Mouse (Mus musculus): ENCODE results near the gene Brd7. TPM values are rescaled to one million over a fixed set of nuclear protein-coding genes. Genes with fewer than 3 reads are reported as not detected.

Brd7 gene
- polyA plus RNA-seq, 1 experiment from 2014 or later = 25.3 TPM

- no peaks in the 10 kb centered on the region for H3K9me3 ChIP-seq (ENCODE audit: low read length)
- no peak for TF ChIP-seq CTCF (IDR thresholded peaks at IDR 0.05; ENCODE audit: low read depth)
- no peak for TF ChIP-seq EP300 (IDR thresholded peaks at IDR 0.05; ENCODE audit: low read depth)
- no peaks in the 10 kb centered on the region for H3K36me3 ChIP-seq (replicated peaks; ENCODE audit: insufficient read depth, low read length)
- no peak overlapping the region for H3K9ac ChIP-seq (replicated peaks)
- H3K27ac ChIP-seq (ENCODE audit: low read depth) = no peak overlapping the region
- DNase-seq = peak; percentile 15
- H3K4me1 ChIP-seq (ENCODE audit: insufficient read depth) = peaks cover 38% of the 10 kb centered on the region
- WGBS (ENCODE audit: insufficient replicate concordance) = 69% methylated on average over 7 of the region's 7 CpGs
- no peak for ATAC-seq
- H3K27me3 ChIP-seq (ENCODE audit: insufficient read depth, low read length) = no peaks in the 10 kb centered on the region
- H3K4me2 ChIP-seq (ENCODE audit: low read depth, low read length) = no peak overlapping the region
- no peak overlapping the region for H3K4me3 ChIP-seq (ENCODE audit: low read depth, low read length)
Measured at GRCm38 (mm10) chr8:88284738-88285137, 77.3 kb downstream of the Brd7 start.

- no peak overlapping the region for H3K4me3 ChIP-seq (ENCODE audit: low read depth, low read length)
- TF ChIP-seq EP300 (IDR thresholded peaks at IDR 0.05; ENCODE audit: low read depth) (no peak), CTCF (IDR thresholded peaks at IDR 0.05; ENCODE audit: low read depth) (no peak)
- no peak overlapping the region for H3K27ac ChIP-seq (ENCODE audit: low read depth)
- peaks cover 37% of the 10 kb centered on the region for H3K4me1 ChIP-seq (ENCODE audit: insufficient read depth)
- no peaks in the 10 kb centered on the region for H3K9me3 ChIP-seq (ENCODE audit: low read length)
- 71% methylated on average over 13 of the region's 13 CpGs for WGBS (ENCODE audit: insufficient replicate concordance)
- no peak overlapping the region for H3K4me2 ChIP-seq (ENCODE audit: low read depth, low read length)
- no peaks in the 10 kb centered on the region for H3K36me3 ChIP-seq (replicated peaks; ENCODE audit: insufficient read depth, low read length)
- no peak overlapping the region for H3K9ac ChIP-seq (replicated peaks)
- no peaks in the 10 kb centered on the region for H3K27me3 ChIP-seq (ENCODE audit: insufficient read depth, low read length)
- ATAC-seq (no peak), DNase-seq (no peak)
Measured at GRCm38 (mm10) chr8:88283243-88284115, 78.5 kb downstream of the Brd7 start.

GRCm38 (mm10) chr8:88282684-88283083, 79.3 kb downstream of the Brd7 start:
- ATAC-seq = no peak
- peaks cover 31% of the 10 kb centered on the region for H3K4me1 ChIP-seq (ENCODE audit: insufficient read depth)
- H3K36me3 ChIP-seq (replicated peaks; ENCODE audit: insufficient read depth, low read length) = no peaks in the 10 kb centered on the region
- no peak overlapping the region for H3K4me3 ChIP-seq (ENCODE audit: low read depth, low read length)
- H3K9ac ChIP-seq (replicated peaks) = no peak overlapping the region
- no peak for TF ChIP-seq EP300 (IDR thresholded peaks at IDR 0.05; ENCODE audit: low read depth)
- no peak for TF ChIP-seq CTCF (IDR thresholded peaks at IDR 0.05; ENCODE audit: low read depth)
- no peaks in the 10 kb centered on the region for H3K27me3 ChIP-seq (ENCODE audit: insufficient read depth, low read length)
- WGBS (ENCODE audit: insufficient replicate concordance) = 25% methylated on average over 8 of the region's 8 CpGs
- H3K27ac ChIP-seq (ENCODE audit: low read depth) = no peak overlapping the region
- DNase-seq = peak; percentile 64
- H3K4me2 ChIP-seq (ENCODE audit: low read depth, low read length) = no peak overlapping the region
- no peaks in the 10 kb centered on the region for H3K9me3 ChIP-seq (ENCODE audit: low read length)

Other genes starting within 250 kb of the Brd7 start
- 17.4 and 19.1 TPM in 2 replicates for gene Cnep1r1, start 243.4 kb downstream of the Brd7 start, polyA plus RNA-seq (2015; fragmentation: Nextera tagmentation; extraction: Ambion mirVana)
- 13.2 and 14.1 TPM in 2 replicates for gene Heatr3, start 224.3 kb downstream of the Brd7 start, polyA plus RNA-seq (2015; fragmentation: Nextera tagmentation; extraction: Ambion mirVana)
- 4.6 and 4.8 TPM in 2 replicates for gene Tent4b, start 163.0 kb downstream of the Brd7 start, polyA plus RNA-seq (2015; fragmentation: Nextera tagmentation; extraction: Ambion mirVana)
- 8.1 and 8.4 TPM in 2 replicates for gene Adcy7, start 89.8 kb downstream of the Brd7 start, polyA plus RNA-seq (2015; fragmentation: Nextera tagmentation; extraction: Ambion mirVana)
- 2.5 and 2.9 TPM in 2 replicates for gene Nkd1, start 159.2 kb upstream of the Brd7 start, polyA plus RNA-seq (2015; fragmentation: Nextera tagmentation; extraction: Ambion mirVana)